Mouse (Mus musculus) kidney, postnatal 0 days (tissue): ENCODE results near the gene Foxi3. TPM values are rescaled to one million over a fixed set of nuclear protein-coding genes. Genes with fewer than 3 reads are reported as not detected.

Experiments used
- ATAC-seq: fragments of 200-750 bp; cut with Nextera tagmentation; replicated peaks from 2 replicates; pipeline ENCODE4 v1.8.0; 2017; ENCODE audit warnings: low read depth, moderate number of reproducible peaks, moderate TSS enrichment, moderate library complexity; ENCODE audit not compliant: low FRiP score
- DNase-seq: peaks from one replicate; pipeline ENCODE4 v3.0.0-alpha.2; 2016; ENCODE audit warnings: low spot score
- H3K27ac ChIP-seq: fragments of 300-500 bp; sonication (generic); 2 replicates; pipeline ENCODE4 v1.5.1; 2014; ENCODE audit warnings: mild to moderate bottlenecking
- H3K27me3 ChIP-seq: fragments of 300-500 bp; sonication (generic); 2 replicates; pipeline ENCODE4 v1.6.1; 2014; ENCODE audit warnings: low read length, mixed read lengths; ENCODE audit not compliant: insufficient read depth
- H3K36me3 ChIP-seq: fragments of 300-500 bp; sonication (generic); 2 replicates; pipeline ENCODE4 v1.6.1; 2014; ENCODE audit warnings: low read length, mixed read lengths; ENCODE audit not compliant: insufficient read depth
- H3K4me1 ChIP-seq: fragments of 300-500 bp; sonication (generic); replicated peaks from 2 replicates; pipeline ENCODE4 v1.6.1; 2014; ENCODE audit warnings: antibody characterized with exemption, low read length, mixed read lengths; ENCODE audit not compliant: insufficient read depth
- H3K4me2 ChIP-seq: fragments of 300-500 bp; sonication (generic); 2 replicates; pipeline ENCODE4 v1.6.1; 2014; ENCODE audit warnings: mild to moderate bottlenecking, low read length, moderate library complexity, mixed read lengths
- H3K4me3 ChIP-seq: fragments of 300-500 bp; sonication (generic); replicated peaks from 2 replicates; pipeline ENCODE4 v1.5.1; 2014; ENCODE audit warnings: low read depth, low read length
- H3K9ac ChIP-seq: fragments of 300-500 bp; sonication (generic); 2 replicates; pipeline ENCODE4 v1.6.1; 2014; ENCODE audit warnings: low read depth, low read length
- H3K9me3 ChIP-seq: fragments of 300-500 bp; sonication (generic); replicated peaks from 2 replicates; pipeline ENCODE4 v1.6.1; 2016; ENCODE audit warnings: low read length, inconsistent platforms, mixed read lengths
- CTCF ChIP-seq: IDR thresholded peaks from 2 replicates; pipeline ENCODE4 v1.5.1; 2016; ENCODE audit warnings: antibody characterized with exemption, low read depth, mild to moderate bottlenecking, moderate library complexity
- WGBS: fragments of 180-500 bp; shearing (Covaris S2); extraction: QIAGEN DNeasy Blood & Tissue Kit; methylation state at CpG from one replicate; pipeline ENCODE4 v1.1.7; 2014; 5-methylcytosine and 5-hydroxymethylcytosine counted together
- polyA plus RNA-seq: library from polyadenylated mRNA; unstranded; fragments of >200 nt; fragmentation: Nextera tagmentation; extraction: Ambion mirVana; gene quantifications from 2 replicates; pipeline ENCODE4 v1.2.1, GENCODE M21; 2015

The Foxi3 gene
- not detected in 2 replicates for polyA plus RNA-seq

DNA sequence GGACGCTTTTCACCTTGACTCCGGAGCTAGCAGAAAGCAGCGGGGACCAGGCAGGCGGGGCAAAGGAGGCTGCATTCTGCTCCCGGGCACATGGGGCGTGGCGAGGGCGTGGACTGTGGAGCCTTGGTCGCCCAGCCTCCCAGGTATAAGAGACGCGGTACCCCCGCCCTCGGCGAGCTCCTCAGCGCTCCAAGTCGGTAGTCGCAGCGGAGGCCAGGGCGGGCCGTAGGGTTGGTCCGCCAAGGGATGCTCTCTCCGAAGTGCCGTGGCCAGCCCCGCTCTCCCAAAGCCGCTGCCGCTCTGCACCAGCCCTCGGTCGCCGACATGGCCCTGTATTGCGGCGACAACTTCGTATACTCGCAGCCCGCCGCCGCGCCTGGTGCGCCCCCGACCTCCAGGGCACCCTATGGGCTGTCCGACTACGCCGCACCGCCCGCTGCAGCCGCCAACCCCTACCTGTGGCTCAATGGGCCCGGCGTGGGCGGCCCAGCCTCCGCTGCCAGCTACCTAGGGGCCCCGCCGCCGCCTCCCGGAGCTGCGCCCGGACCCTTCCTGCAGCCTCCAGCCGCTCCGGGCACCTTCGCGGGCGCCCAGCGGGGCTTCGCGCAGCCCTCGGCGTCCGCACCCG, at the start of gene Foxi3:
TSS of gene Foxi3 (plus strand) at position 247 of the 628 bp plus-strand sequence.
- TF ChIP-seq CTCF: no peak
- Histone ChIP-seq H3K36me3 (no peaks in the 10 kb centered on the region), H3K9ac (no peak within 1 kb of the TSS), H3K27ac (no peak within 1 kb of the TSS), H3K4me2 (peak within 1 kb of the TSS; percentile 74), H3K4me3 (peak within 1 kb of the TSS; percentile 42), H3K4me1 (0 out of 2 replicates have a peak, but pooled peaks cover 6% of the 10 kb centered on the region), H3K9me3 (no peaks in the 10 kb centered on the region), H3K27me3 (peaks cover 56% of the 10 kb centered on the region)
- WGBS: under 1% methylated on average over 67 of the region's 67 CpGs
- DNase-seq (no peak), ATAC-seq (peak; percentile 68)

DNA sequence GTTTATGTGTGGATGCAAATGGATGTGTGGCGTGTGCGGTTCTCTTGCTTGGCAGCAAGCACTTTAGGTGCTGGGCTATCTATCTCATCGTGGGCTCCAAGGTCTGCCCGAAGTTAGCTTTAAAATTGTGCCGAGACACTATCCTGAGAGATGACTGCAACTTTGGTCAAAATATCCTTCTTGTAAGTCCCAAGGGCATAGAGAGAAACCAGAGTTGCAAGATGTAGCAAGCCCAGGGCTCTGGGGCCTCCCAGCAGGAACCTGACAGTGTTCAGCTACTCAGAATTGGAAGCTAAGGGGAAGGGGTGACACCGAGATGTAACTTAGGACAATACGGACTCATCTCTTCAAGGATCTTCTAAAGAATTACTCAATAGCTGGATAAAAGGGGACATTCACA, 46.8 kb upstream of the Foxi3 start:
- DNase-seq: no peak
- H3K4me2 ChIP-seq: no peak overlapping the region
- no peak for ATAC-seq
- 93% methylated on average over 7 of the region's 7 CpGs for WGBS
- 0 out of 2 replicates have a peak, but pooled peaks cover 3% of the 10 kb centered on the region for H3K27me3 ChIP-seq
- H3K4me3 ChIP-seq: no peak overlapping the region
- no peaks in the 10 kb centered on the region for H3K4me1 ChIP-seq
- TF ChIP-seq CTCF: no peak
- H3K27ac ChIP-seq: no peak overlapping the region
- H3K36me3 ChIP-seq: peaks cover 8% of the 10 kb centered on the region; the same call in 1 of the 2 replicates
- no peak overlapping the region for H3K9ac ChIP-seq
- H3K9me3 ChIP-seq: no peaks in the 10 kb centered on the region

DNA sequence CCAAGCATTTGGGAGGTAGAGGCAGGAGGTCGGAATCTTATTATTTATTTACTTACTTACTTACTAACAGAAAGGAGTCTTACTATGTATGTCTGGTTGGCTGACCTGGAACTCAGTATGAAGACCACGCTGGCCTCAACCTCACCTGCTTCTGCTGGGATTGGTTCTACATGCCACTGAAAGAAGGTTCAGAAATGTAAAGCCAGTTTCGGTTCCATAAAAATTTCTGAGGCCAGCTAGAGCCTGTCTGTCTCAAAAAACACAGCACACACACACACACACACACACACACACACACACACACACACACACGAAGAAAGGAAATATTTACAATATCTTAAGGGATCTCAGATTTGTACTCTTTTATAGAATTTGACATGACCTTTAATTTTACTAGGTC, 46.0 kb upstream of the Foxi3 start:
- Histone ChIP-seq H3K4me2 (no peak overlapping the region), H3K27ac (no peak overlapping the region), H3K4me3 (no peak overlapping the region), H3K9ac (no peak overlapping the region), H3K27me3 (0 out of 2 replicates have a peak, but pooled peaks cover 3% of the 10 kb centered on the region), H3K4me1 (no peaks in the 10 kb centered on the region), H3K36me3 (peaks cover 7% of the 10 kb centered on the region; the same call in 1 of the 2 replicates), H3K9me3 (no peaks in the 10 kb centered on the region)
- no peak for ATAC-seq
- TF ChIP-seq CTCF: no peak
- DNase-seq: no peak
- 70% methylated on average over 4 of the region's 4 CpGs for WGBS

DNA sequence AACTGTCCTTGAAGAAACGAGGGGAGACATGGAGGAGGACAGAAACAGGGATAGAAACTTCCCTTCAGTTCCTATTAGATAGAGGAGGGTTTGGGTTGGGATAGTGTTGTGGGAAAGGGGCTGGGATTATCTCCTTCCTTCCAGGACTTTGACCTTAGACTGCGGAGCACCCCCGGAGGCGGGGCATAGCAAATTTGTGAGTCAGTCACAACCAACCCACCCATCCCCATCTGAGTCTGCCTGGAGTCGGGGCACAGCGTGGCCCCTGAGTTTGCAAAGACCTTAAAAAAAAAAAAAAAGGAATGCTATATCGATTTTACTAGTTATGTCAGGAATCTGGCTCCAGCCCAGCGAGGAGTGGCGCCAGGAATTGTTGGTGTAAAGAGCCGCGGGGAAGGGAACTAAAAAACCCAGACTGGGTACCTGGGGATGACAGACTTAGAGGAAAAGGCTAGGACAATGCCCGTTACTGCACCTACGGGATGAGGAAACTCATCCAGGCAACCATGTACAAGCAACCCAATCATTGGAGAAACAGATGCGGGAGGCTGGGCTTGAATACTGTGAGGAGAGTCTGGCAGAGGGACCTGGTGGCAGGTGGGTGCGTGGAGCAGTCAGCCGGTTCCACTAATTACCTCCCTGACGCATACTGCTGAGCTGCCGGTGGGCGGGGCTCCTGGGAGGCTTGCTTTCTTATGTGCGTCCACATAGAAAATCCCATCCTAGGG, 44.5 kb upstream of the Foxi3 start:
- no peaks in the 10 kb centered on the region for H3K36me3 ChIP-seq
- DNase-seq (peak; percentile 9), ATAC-seq (peak; percentile 59; the same call in 1 of the 2 replicates)
- no peak overlapping the region for H3K27ac ChIP-seq
- 0 out of 2 replicates have a peak, but pooled peaks cover 3% of the 10 kb centered on the region for H3K27me3 ChIP-seq
- no peaks in the 10 kb centered on the region for H3K4me1 ChIP-seq
- 8% methylated on average over 20 of the region's 20 CpGs for WGBS
- no peaks in the 10 kb centered on the region for H3K9me3 ChIP-seq
- H3K4me2 ChIP-seq: peak overlapping the region; percentile 42
- TF ChIP-seq CTCF: no peak
- H3K4me3 ChIP-seq: no peak overlapping the region
- no peak overlapping the region for H3K9ac ChIP-seq

DNA sequence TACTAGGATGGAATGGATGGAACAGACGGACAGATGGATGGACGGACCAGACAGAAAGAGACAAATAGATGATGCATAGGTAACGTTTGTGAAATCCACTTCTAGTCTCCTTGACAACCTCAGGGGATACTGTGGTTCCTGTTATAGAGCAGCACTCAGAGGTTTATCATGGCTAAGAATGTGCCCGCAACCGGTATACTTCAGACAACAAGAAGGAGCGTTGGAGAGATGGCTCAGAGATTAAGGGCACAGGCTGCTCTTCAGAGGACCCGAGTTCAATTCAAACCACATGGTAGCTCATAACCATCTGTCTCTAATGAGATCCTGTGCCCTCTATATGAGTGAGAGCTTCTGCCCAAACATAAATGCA, 44.0 kb upstream of the Foxi3 start:
- ATAC-seq (no peak), DNase-seq (no peak)
- Histone ChIP-seq H3K4me1 (no peaks in the 10 kb centered on the region), H3K9ac (no peak overlapping the region), H3K4me2 (0 out of 2 replicates have a peak overlapping the region, but pooled peaks have one; percentile 42), H3K4me3 (no peak overlapping the region), H3K36me3 (no peaks in the 10 kb centered on the region), H3K27ac (no peak overlapping the region), H3K9me3 (no peaks in the 10 kb centered on the region), H3K27me3 (0 out of 2 replicates have a peak, but pooled peaks cover 3% of the 10 kb centered on the region)
- no peak for TF ChIP-seq CTCF
- WGBS: 69% methylated on average over 7 of the region's 7 CpGs

DNA sequence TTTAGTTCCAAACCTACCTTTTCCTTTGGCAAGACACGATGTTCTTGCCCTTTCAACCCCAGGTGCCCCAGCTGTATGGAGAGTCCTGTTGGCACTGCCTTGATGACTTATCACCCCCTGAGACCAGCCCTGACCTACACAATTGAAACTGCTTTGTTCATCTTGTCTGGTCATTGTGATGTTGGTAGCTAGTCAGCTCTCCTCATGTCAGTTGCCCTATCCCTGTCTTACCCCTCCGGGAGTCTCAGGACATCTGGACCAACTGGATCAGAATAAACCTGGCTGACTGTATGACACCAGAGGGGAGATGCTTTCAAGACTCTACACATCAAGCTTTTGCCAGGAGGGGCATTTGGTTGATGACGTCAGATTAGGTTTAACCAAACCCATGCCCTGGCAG, 37.5 kb upstream of the Foxi3 start, which contains the start of gene Tex37:
TSS of gene Tex37 (minus strand) at position 101 of the 400 bp plus-strand sequence.
- Histone ChIP-seq H3K4me1 (0 out of 2 replicates have a peak, but pooled peaks cover 4% of the 10 kb centered on the region), H3K4me3 (no peak within 1 kb of the TSS), H3K27ac (no peak within 1 kb of the TSS), H3K4me2 (no peak within 1 kb of the TSS), H3K9ac (no peak within 1 kb of the TSS), H3K36me3 (no peaks in the 10 kb centered on the region), H3K9me3 (no peaks in the 10 kb centered on the region), H3K27me3 (no peaks in the 10 kb centered on the region)
- TF ChIP-seq CTCF: no peak
- ATAC-seq (no peak), DNase-seq (no peak)
- 93% methylated on average over 3 of the region's 3 CpGs for WGBS
